ENCODE assay signal across 21 mouse cellular contexts in the genomic region with DNA sequence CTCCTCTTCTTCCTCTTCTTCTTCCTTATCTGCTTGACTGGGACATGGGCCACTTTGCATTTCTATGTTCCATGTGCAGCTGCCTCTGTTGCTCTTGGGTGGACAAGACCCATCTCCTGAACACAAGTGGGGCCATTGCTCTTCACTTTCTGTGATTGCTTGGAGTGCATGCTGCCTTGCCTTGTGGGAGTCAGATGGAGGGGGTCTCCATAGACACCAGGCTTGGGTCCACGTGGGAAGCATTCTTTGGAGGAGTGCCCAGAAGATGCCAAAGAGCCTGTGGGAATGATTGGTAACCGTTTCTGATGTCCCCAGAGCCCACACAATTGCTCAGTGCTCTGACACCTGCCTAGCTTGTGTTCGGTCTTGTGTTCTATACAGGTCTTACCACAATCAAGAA.
DNase-seq lines count a peak whose midpoint lies in the region; ATAC-seq and TF ChIP-seq lines count a peak whose summit lies in the region.
"Had no signal": no experiment of that assay in that cellular context is flagged by ENCODE, and none has a peak within 500 bp of the region (broad histone marks: within the 10 kb centered on the region; RNA-seq: fewer than 3 reads in every experiment).

No protein-coding gene starts in this region.

- H3K4me2 ChIP-seq in forebrain, embryonic 14.5 days (ENCODE audit: low read length): no peak overlapping the region
- no peak overlapping the region for H3K4me2 ChIP-seq in hindbrain, postnatal 0 days (ENCODE audit: low read depth, low read length)
- no peak overlapping the region for H3K4me2 ChIP-seq in hindbrain, embryonic 16.5 days (ENCODE audit: low read length)
- H3K4me2 ChIP-seq in neural tube, embryonic 14.5 days (ENCODE audit: low read depth, low read length): no peak overlapping the region
- H3K4me2 ChIP-seq: liver, embryonic 13.5 days; neural tube, embryonic 12.5 days had no signal

- H3K9me3 ChIP-seq in forebrain, embryonic 14.5 days (replicated peaks; ENCODE audit: control insufficient read depth, low read length): no peaks in the 10 kb centered on the region
- H3K9me3 ChIP-seq in forebrain, embryonic 10.5 days: no peaks in the 10 kb centered on the region
- no peaks in the 10 kb centered on the region for H3K9me3 ChIP-seq in hindbrain, postnatal 0 days (ENCODE audit: low read length)
- no peaks in the 10 kb centered on the region for H3K9me3 ChIP-seq in hindbrain, embryonic 16.5 days (ENCODE audit: control insufficient read depth, low read length)
- no peaks in the 10 kb centered on the region for H3K9me3 ChIP-seq in neural tube, embryonic 14.5 days (ENCODE audit: control insufficient read depth, low read length)
- H3K9me3 ChIP-seq: embryonic facial prominence, embryonic 10.5 days; liver, embryonic 13.5 days; neural tube, embryonic 12.5 days had no signal

- H3K9ac ChIP-seq in forebrain, embryonic 14.5 days (ENCODE audit: low read length): no peak overlapping the region
- H3K9ac ChIP-seq in hindbrain, postnatal 0 days (replicated peaks; ENCODE audit: low read length): no peak overlapping the region
- no peak overlapping the region for H3K9ac ChIP-seq in hindbrain, embryonic 16.5 days (ENCODE audit: low read depth, low read length)
- no peak overlapping the region for H3K9ac ChIP-seq in neural tube, embryonic 14.5 days (replicated peaks; ENCODE audit: low read depth, low read length)
- H3K9ac ChIP-seq: liver, embryonic 13.5 days; neural tube, embryonic 12.5 days had no signal

- ATAC-seq in forebrain, embryonic 14.5 days: peak; percentile 51
- ATAC-seq in hindbrain, postnatal 0 days: no peak
- no peak for ATAC-seq in hindbrain, embryonic 16.5 days
- peak; percentile 41; the same call in 1 of the 2 replicates for ATAC-seq in neural tube, embryonic 14.5 days (ENCODE audit: low read depth)
- ATAC-seq: inflammation-experienced regulatory T-cells, adult 6 months had no signal

- 45% methylated on average over 3 of the region's 3 CpGs for WGBS in forebrain, embryonic 14.5 days
- WGBS in forebrain, embryonic 10.5 days: 81% methylated on average over 3 of the region's 3 CpGs
- WGBS in hindbrain, postnatal 0 days: 28% methylated on average over 3 of the region's 3 CpGs
- 48% methylated on average over 3 of the region's 3 CpGs for WGBS in hindbrain, embryonic 16.5 days
- 42% methylated on average over 3 of the region's 3 CpGs for WGBS in neural tube, embryonic 14.5 days

- DNase-seq in forebrain, embryonic 14.5 days (ENCODE audit: low spot score): peak; percentile 68
- DNase-seq in forebrain, embryonic 10.5 days (ENCODE audit: extremely low spot score, low spot score): no peak
- DNase-seq in hindbrain, postnatal 0 days (ENCODE audit: low spot score): peak; percentile 39
- DNase-seq in neural tube, embryonic 10.5 days (ENCODE audit: extremely low spot score, low spot score): no peak
- DNase-seq in embryo, embryonic 9.5 days (ENCODE audit: extremely low spot score): no peak
- DNase-seq: adrenal gland, postnatal 14 days; cerebellum, adult 9-11 months; gastrocnemius, postnatal 14 days; heart, postnatal 4 days; kidney, adult 18-20 months; kidney, postnatal 4 days; liver, embryonic 13.5 days; lung, postnatal 4 days; midbrain, embryonic 14.5 days; thymus, adult 18-20 months; thymus, postnatal 36 days had no signal

- peaks cover 35% of the 10 kb centered on the region for H3K4me1 ChIP-seq in forebrain, embryonic 14.5 days (ENCODE audit: control insufficient read depth, insufficient read depth, low read length)
- H3K4me1 ChIP-seq in forebrain, embryonic 10.5 days: peaks cover 20% of the 10 kb centered on the region
- peaks cover 16% of the 10 kb centered on the region for H3K4me1 ChIP-seq in hindbrain, postnatal 0 days (ENCODE audit: insufficient read depth, low read length)
- no peaks in the 10 kb centered on the region; the same call in none of the 2 replicates for H3K4me1 ChIP-seq in hindbrain, embryonic 16.5 days (ENCODE audit: control insufficient read depth, insufficient read depth, low read depth, low read length)
- H3K4me1 ChIP-seq in neural tube, embryonic 14.5 days (ENCODE audit: control insufficient read depth, insufficient read depth, low read length): peaks cover 1% of the 10 kb centered on the region
- H3K4me1 ChIP-seq: liver, embryonic 13.5 days had no signal

- H3K27me3 ChIP-seq in forebrain, embryonic 14.5 days (replicated peaks; ENCODE audit: control insufficient read depth, insufficient read depth, low read length): 0 out of 2 replicates have a peak, but pooled peaks cover 4% of the 10 kb centered on the region
- H3K27me3 ChIP-seq in forebrain, embryonic 10.5 days (ENCODE audit: poor library complexity, severe bottlenecking): peaks cover 21% of the 10 kb centered on the region
- no peaks in the 10 kb centered on the region for H3K27me3 ChIP-seq in hindbrain, postnatal 0 days (ENCODE audit: insufficient read depth, low read length)
- no peaks in the 10 kb centered on the region for H3K27me3 ChIP-seq in hindbrain, embryonic 16.5 days (replicated peaks; ENCODE audit: control insufficient read depth, insufficient read depth, low read length)
- no peaks in the 10 kb centered on the region for H3K27me3 ChIP-seq in neural tube, embryonic 14.5 days (ENCODE audit: control insufficient read depth, insufficient read depth, low read length)
- H3K27me3 ChIP-seq: liver, embryonic 13.5 days; neural tube, embryonic 12.5 days had no signal

- H3K4me3 ChIP-seq in forebrain, embryonic 14.5 days (ENCODE audit: low read depth, low read length): no peak overlapping the region
- no peak overlapping the region for H3K4me3 ChIP-seq in forebrain, embryonic 10.5 days
- no peak overlapping the region for H3K4me3 ChIP-seq in hindbrain, postnatal 0 days (ENCODE audit: low read length)
- H3K4me3 ChIP-seq in hindbrain, embryonic 16.5 days (ENCODE audit: low read length): no peak overlapping the region
- no peak overlapping the region for H3K4me3 ChIP-seq in neural tube, embryonic 14.5 days (ENCODE audit: low read depth, low read length)
- H3K4me3 ChIP-seq: embryonic facial prominence, embryonic 10.5 days; liver, embryonic 13.5 days; neural tube, embryonic 12.5 days had no signal

- H3K36me3 ChIP-seq in forebrain, embryonic 14.5 days (ENCODE audit: control insufficient read depth, insufficient read depth, low read length): no peaks in the 10 kb centered on the region
- no peaks in the 10 kb centered on the region for H3K36me3 ChIP-seq in forebrain, embryonic 10.5 days (replicated peaks)
- no peaks in the 10 kb centered on the region for H3K36me3 ChIP-seq in hindbrain, postnatal 0 days (ENCODE audit: insufficient read depth, low read length)
- H3K36me3 ChIP-seq in hindbrain, embryonic 16.5 days (ENCODE audit: control insufficient read depth, insufficient read depth, low read length): no peaks in the 10 kb centered on the region
- H3K36me3 ChIP-seq in neural tube, embryonic 14.5 days (ENCODE audit: control insufficient read depth, insufficient read depth, low read length): no peaks in the 10 kb centered on the region
- H3K36me3 ChIP-seq: embryonic facial prominence, embryonic 10.5 days; liver, embryonic 13.5 days; neural tube, embryonic 12.5 days had no signal

- TF ChIP-seq CTCF in hindbrain, postnatal 0 days (IDR thresholded peaks at IDR 0.05; ENCODE audit: low read depth): no peak

- no peak overlapping the region for H3K27ac ChIP-seq in forebrain, embryonic 14.5 days (ENCODE audit: low read depth, low read length)
- no peak overlapping the region for H3K27ac ChIP-seq in forebrain, embryonic 10.5 days
- no peak overlapping the region for H3K27ac ChIP-seq in hindbrain, postnatal 0 days
- H3K27ac ChIP-seq in hindbrain, embryonic 16.5 days (ENCODE audit: low read depth, low read length): no peak overlapping the region
- H3K27ac ChIP-seq in neural tube, embryonic 14.5 days (ENCODE audit: low read depth, low read length): no peak overlapping the region
- H3K27ac ChIP-seq: embryonic facial prominence, embryonic 10.5 days; liver, embryonic 13.5 days; neural tube, embryonic 12.5 days had no signal

Comparison
In these comparisons a context has a peak if more than half of its experiments do, and no peak if none do; other contexts are left out.
1. DNase-seq: peak in forebrain, embryonic 14.5 days (single experiment) and hindbrain, postnatal 0 days (single experiment); none in forebrain, embryonic 10.5 days (single experiment), neural tube, embryonic 10.5 days (single experiment) and embryo, embryonic 9.5 days (single experiment).
2. ATAC-seq: peak in forebrain, embryonic 14.5 days (single experiment) and neural tube, embryonic 14.5 days (single experiment); none in hindbrain, postnatal 0 days (single experiment) and hindbrain, embryonic 16.5 days (single experiment).